Mouse (Mus musculus): ENCODE results near the gene Glp2r.

Gene Glp2r

DNA sequence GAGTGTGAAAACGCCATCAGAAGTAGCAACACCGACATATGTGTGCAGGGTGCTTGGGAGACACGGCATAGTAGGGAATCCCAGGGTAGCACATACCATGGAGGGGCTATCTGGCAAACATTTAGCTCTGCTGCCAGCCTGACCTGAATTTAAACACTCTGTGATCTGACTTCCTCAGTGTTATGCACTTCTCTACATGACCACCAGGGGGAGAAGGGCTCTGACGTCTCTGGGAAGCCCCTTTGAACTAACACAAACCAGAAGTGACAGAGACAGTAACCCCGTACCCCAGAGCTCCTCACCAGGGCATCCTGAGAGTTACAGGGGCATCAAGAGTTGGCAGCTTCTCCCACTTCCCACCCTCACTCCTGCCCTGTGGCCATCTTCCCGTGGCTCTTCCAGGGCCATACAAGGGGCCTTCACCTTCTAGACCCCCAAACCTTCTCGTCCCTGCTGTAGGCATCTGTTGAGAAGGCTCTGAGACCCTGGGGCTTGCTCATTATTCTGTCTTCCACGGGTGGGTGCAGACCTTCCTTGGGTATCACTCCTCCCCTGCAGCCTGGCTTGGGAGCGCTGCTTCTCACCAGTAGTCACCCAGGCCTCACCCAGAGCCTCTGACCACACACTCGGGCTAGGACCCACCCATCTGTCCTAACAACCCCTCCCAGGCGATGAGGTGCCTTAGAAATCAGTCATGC lies 113.1 kb downstream of the Glp2r start:
- DNase-seq = peak; percentile 87

DNA sequence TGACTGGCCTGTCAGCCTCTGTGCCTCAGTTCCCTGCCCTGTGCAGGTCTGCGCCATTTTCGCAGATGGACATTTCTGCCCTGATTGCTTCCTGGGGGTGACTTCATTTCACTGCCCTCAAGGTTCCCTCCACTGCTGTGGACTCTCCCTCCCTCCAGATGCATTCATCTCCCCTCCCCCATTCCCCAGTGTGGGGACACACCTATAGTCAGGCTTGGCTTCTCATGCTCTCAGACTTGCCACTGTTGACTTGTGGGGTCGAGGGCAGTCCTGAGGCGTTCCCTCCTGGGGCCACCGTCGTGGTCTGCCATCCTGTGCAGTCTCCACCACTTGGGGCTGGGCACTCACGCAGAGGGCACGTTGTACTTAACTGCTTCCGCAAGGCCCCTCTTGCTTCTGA lies 114.1 kb downstream of the Glp2r start:
- no peak for DNase-seq

DNA sequence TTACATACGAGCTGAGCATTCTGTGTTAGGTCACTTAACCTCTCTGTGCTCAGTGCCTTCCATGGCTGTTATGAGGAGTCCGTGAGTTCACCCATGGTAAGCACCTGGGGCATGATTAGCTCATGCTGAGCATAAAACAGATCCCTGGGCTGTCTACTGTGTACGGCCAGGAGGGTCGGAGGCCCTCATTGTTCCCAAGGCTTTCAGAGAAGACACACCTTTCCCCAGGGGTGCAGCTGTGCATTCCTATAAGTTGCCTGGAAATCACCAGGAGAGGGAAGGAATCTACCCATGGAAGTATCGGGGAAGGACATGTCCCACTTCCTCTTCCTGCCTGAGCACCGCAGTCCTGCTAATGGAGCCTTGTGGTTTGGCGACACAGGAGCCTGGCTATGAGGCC lies 114.6 kb downstream of the Glp2r start:
- DNase-seq = no peak

- DNase-seq = peak; percentile 60
These were observed 115.6 kb downstream of the Glp2r start for GRCm38 (mm10) chr11:67655236-67655959.

GRCm38 (mm10) chr11:67654514-67654913 lies 116.4 kb downstream of the Glp2r start:
- DNase-seq = no peak

DNA sequence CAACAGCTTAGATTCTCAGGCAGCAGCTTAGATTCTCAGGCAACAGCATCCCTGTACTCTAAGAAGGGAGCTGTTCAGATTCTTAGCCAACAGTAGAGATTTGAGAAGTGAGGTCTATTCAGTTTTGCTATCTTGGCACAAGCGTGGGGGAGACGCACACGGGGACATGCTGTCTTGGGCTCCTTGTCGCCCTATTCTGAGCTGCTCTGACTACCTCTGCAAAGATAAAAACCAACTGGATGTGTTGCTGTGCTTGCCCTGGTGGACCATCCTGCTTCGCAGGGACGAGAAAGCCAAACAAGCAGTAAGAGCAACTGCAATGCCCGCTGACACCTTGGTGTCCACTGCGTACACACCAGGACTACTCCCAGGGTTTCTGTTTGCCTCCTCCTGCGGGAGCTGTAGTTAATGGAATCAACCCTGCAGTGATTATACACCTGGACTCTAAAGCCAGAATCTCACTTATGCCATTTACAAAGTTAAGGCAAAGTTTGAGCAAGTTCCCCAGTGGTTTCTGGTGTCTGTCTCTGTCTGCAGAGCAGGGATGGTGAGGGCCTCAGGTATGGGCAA lies 117.3 kb downstream of the Glp2r start:
- DNase-seq = no peak

- DNase-seq = peak; percentile 41
These were observed 118.1 kb downstream of the Glp2r start for GRCm38 (mm10) chr11:67652893-67653255.

DNA sequence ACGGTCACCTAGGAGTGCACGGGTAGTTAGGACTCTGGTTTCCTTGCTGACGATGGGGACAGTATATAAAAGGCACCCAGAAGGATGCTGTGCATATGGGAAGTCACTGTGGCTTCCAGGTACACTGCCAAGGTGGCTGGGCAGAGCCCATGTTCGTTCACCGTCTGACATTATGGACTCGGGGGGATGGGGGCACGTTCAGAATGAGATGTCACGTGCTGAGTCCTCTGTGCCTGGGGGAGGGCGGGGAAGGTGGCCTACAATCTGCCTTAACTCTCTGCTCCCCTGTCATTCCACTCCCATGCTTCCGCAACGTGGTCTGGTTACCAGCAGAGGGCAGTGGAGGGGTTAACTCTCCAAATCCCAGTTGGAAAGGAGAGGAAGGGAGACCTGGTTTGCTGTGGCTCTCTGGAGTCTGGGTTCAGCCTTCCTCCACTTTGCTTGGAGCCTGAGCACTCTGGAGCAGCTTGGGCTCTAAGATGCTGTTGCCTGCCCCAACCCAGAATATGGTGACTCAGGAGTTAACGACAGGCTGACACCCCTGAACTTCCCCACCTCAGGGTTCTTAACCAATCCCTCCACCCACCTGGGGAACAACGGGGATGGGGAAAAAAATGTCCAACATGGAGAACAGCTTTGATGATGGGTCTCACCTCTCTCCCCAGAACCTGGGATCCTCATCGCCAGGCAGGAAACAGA lies 118.6 kb downstream of the Glp2r start:
- DNase-seq = peak; percentile 80

GRCm38 (mm10) chr11:67651731-67652130 lies 119.2 kb downstream of the Glp2r start:
- no peak for DNase-seq

- no peak for DNase-seq
These were observed 120.8 kb downstream of the Glp2r start for GRCm38 (mm10) chr11:67649971-67650707.

GRCm38 (mm10) chr11:67648651-67649407 lies 122.1 kb downstream of the Glp2r start:
- DNase-seq = no peak

DNA sequence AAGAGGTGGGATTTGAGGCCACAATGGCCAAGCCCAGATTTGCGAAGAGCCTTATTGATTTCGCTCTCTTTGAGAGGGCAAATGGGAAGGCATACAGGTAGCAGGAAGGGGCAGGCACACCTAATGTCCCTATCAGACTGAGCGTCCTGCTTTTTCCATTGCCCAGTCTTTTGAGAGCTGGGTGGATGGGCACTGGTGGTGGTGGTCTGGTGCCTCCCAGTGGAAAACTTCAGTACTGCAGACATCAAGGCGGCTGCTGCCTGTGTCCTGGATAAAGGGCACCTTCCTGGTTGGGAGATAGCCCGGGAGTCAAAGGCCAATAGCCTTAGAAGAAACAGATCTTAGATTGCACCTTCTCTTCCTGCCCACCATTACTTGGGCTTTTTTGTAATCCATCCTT lies 123.2 kb downstream of the Glp2r start:
- peak; percentile 80 for DNase-seq

DNA sequence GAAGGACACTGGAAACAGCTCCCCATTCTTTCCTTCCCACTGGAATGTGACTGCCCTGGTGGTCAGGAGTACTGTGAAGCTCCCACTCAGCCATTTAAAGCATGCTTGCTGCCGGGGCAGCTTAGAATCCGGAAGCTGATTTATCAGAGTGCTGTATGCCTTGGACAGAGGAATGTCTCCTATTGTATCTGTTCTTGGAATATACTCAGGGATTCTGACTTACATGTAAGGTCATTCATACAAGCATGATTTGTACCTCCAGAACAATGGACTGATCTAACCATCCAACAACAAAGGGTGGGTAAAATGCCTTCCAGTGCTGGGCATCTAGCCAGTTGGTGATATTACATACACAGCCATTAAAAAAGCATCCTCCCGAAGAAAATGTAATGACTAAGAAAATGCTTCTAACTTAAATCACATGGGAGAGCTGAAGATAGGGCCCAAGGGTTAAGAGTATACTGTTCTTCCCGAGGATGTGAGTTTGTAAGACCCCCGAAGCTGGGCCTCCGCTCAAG lies 126.3 kb downstream of the Glp2r start:
- no peak for DNase-seq

- no peak for DNase-seq
These were observed 127.5 kb downstream of the Glp2r start for GRCm38 (mm10) chr11:67643465-67643864.

DNA sequence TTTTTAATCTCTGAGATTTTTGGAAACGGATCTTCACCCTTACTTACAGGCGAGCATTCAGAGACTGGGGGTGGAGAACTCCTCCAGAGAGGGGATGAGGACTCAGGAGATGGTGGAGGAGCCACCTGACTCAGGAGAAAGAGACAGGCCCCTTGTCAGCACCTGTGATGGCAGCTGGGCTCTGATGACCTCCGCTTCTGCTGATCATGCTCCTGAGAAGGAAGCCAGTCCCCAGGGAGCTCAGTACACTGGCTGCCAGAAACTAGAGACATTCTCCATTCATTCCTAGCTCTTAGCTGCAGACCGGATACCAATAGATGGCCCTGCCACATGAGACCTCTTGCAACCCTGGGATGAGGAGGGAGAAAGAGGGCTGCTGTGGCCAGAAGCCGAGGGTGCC lies 128.1 kb downstream of the Glp2r start:
- no peak for DNase-seq

DNA sequence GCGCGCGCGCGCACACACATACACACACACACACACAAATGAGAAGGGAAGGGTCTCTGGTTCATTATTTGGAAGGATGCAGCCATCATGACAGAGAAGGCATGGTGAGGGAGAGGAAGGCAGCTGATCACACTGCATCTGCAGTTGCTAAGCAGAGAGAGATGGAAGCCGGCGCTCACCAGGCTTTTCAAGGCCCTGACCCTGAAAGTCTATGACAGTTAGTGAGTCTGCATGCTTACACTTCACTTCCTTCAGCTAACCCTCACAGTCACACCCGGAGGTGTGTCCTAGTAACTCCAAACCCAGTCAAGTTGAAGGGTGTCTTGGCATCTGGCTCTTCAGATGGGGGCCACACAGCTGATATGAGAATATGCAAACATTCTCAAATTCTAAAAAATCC lies 128.5 kb downstream of the Glp2r start:
- DNase-seq = no peak

DNA sequence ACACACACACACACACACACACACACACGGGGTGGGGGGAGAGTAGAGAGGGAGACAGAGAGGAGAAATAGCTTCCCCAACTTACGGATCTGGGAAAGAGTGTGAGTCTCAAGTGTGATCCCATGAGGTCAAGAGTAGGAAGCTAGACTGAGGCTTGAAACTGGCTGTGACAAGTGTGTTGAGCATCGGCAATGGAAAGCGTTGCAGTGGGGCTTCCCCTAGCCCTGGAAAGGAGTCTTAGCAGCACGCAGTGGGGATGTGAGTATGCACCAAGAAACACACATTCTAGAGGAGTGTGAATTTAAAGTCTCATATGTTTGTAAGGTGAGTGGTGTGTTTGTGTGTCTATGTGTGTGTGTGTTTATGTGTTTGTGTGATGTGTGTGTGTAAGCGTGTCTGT lies 130.7 kb downstream of the Glp2r start:
- DNase-seq = no peak

- DNase-seq = no peak
These were observed 132.6 kb downstream of the Glp2r start for GRCm38 (mm10) chr11:67638401-67638800.

DNA sequence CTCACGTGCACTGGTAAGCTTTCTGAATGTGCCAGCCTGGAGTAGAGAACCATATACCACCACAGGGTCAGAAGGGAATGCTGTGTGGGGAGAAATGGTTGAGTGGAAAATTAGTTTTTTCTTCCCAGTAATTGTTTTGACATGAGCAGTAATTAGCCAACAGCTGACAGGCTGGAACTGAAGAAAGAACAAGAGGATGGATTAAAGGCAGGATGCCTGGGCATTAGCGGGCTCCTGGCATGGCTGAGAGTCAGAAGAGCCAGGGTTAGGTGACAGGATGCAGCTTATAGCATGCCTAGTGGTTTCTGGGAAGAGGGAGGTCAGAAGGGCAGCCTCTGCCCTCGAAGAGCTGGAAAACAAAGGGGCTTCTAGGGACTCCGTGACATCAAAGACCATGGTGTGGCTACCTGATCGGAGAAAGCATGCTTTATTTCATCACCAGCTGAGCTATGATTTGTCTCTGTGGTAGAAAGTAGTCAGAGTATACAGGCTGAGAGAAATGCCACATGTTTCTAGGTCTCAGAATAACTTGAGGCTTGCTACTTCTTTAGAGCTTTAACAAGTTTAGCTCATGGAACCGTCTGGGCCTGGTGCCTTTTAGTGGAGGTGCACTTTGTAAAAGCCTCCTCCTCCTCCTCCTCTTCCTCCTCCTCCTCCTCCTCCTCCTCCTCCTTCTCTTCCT lies 133.9 kb downstream of the Glp2r start:
- peak; percentile 65 for DNase-seq

- no peak for DNase-seq
These were observed 134.8 kb downstream of the Glp2r start for GRCm38 (mm10) chr11:67636201-67636600.

DNA sequence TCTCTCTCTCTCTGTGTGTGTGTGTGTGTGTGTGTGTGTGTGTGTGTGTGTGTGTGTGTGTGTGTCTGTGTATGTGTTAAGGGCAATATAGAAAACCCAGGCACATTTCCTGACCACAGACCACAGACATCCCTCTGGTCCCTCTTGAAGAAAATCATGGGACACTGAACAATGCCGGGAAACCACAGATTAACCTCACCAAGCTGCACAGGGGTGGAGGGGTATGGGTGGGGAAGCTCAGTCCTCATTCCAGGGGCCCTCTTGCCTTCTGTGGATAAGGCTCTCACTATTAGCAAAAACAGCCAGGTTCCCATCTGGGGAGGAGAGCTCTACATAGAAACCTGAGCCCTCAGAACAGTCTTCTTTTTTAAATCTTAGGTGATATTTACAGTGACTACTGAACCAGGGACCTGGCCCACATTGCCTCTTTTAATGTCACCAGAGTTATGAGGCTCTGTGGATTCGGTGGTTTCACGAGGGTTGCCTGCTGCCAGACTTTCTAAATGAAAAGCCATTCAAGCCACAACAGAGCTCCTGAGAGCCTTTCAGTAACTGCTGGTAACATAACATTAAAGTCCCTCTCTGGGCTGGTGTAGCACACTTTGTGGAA lies 137.2 kb downstream of the Glp2r start:
- DNase-seq = no peak

All from retina, postnatal 1 day (tissue).